Mouse (Mus musculus) embryonic facial prominence, embryonic 13.5 days (tissue): ENCODE results near the gene Eef1a1. TPM values are rescaled to one million over a fixed set of nuclear protein-coding genes. Genes with fewer than 3 reads are reported as not detected.
"Not testable (repeated sequence)": the region's sequence is repeated elsewhere in the genome, so short reads cannot be mapped to it uniquely, and the experiment has no call there.

Experiments used
- ATAC-seq: fragments of 200-750 bp; cut with Nextera tagmentation; 2 replicates; pipeline ENCODE4 v1.8.0; 2017; ENCODE audit warnings: low read depth; ENCODE audit not compliant: insufficient number of reproducible peaks, insufficient read depth, low FRiP score, low TSS enrichment
- H3K27ac ChIP-seq: fragments of 300-500 bp; sonication (generic); 2 replicates; pipeline ENCODE4 v1.5.1; 2015; ENCODE audit warnings: moderate library complexity, mild to moderate bottlenecking, inconsistent platforms
- H3K27me3 ChIP-seq: fragments of 300-500 bp; sonication (generic); 2 replicates; pipeline ENCODE4 v1.6.1; 2015; ENCODE audit warnings: mild to moderate bottlenecking, inconsistent platforms
- H3K36me3 ChIP-seq: fragments of 300-500 bp; sonication (generic); 2 replicates; pipeline ENCODE4 v1.6.1; 2015; ENCODE audit warnings: mild to moderate bottlenecking, inconsistent platforms
- H3K4me1 ChIP-seq: fragments of 300-500 bp; sonication (generic); 2 replicates; pipeline ENCODE4 v1.6.1; 2015; ENCODE audit warnings: inconsistent platforms
- H3K4me2 ChIP-seq: fragments of 300-500 bp; sonication (generic); 2 replicates; pipeline ENCODE4 v1.6.1; 2015; ENCODE audit warnings: moderate library complexity, mild to moderate bottlenecking, inconsistent platforms
- H3K4me3 ChIP-seq: fragments of 300-500 bp; sonication (generic); 2 replicates; pipeline ENCODE4 v1.5.1; 2015; ENCODE audit warnings: mild to moderate bottlenecking, inconsistent platforms
- H3K9ac ChIP-seq: fragments of 300-500 bp; sonication (generic); 2 replicates; pipeline ENCODE4 v1.6.1; 2015; ENCODE audit warnings: mild to moderate bottlenecking, inconsistent platforms
- H3K9me3 ChIP-seq: fragments of 300-500 bp; sonication (generic); 2 replicates; pipeline ENCODE4 v1.6.1; 2016; ENCODE audit warnings: inconsistent platforms
- WGBS: fragments of 180-500 bp; shearing (Covaris S2); methylation state at CpG from one replicate; pipeline ENCODE4 v1.1.7; 2015; ENCODE audit warnings: mixed read lengths; 5-methylcytosine and 5-hydroxymethylcytosine counted together
- polyA plus RNA-seq: library from polyadenylated mRNA; unstranded; fragments of >200 nt; fragmentation: Nextera tagmentation; extraction: Ambion mirVana; gene quantifications from 2 replicates; pipeline ENCODE4 v1.2.1, GENCODE M21; 2015

Gene Eef1a1
- polyA plus RNA-seq, 1 experiment from 2014 or later: 5,472 TPM

- H3K4me1 ChIP-seq: peaks cover 20% of the 10 kb centered on the region
- no peak overlapping the region for H3K4me3 ChIP-seq
- H3K9me3 ChIP-seq: no peaks in the 10 kb centered on the region
- H3K27me3 ChIP-seq: 0 out of 2 replicates have a peak, but pooled peaks cover 4% of the 10 kb centered on the region
- H3K27ac ChIP-seq: no peak overlapping the region
- 91% methylated on average over 17 of the region's 17 CpGs for WGBS
- no peak overlapping the region for H3K9ac ChIP-seq
- no peak overlapping the region for H3K4me2 ChIP-seq
- ATAC-seq: no peak
- H3K36me3 ChIP-seq: no peaks in the 10 kb centered on the region
These were observed 36.6 kb upstream of the Eef1a1 start for GRCm38 (mm10) chr9:78525451-78526135.

- Histone ChIP-seq H3K27me3 (0 out of 2 replicates have a peak, but pooled peaks cover 4% of the 10 kb centered on the region), H3K4me1 (peaks cover 21% of the 10 kb centered on the region), H3K36me3 (no peaks in the 10 kb centered on the region), H3K27ac (no peak overlapping the region), H3K4me2 (peak overlapping the region; percentile 87), H3K9ac (0 out of 2 replicates have a peak overlapping the region, but pooled peaks have one; percentile 6), H3K4me3 (peak overlapping the region; percentile 47), H3K9me3 (no peaks in the 10 kb centered on the region)
- ATAC-seq: no peak
- 22% methylated on average over 14 of the region's 14 CpGs for WGBS
These were observed 32.7 kb upstream of the Eef1a1 start for GRCm38 (mm10) chr9:78521689-78522088.

- Histone ChIP-seq H3K9me3 (no peaks in the 10 kb centered on the region), H3K27me3 (0 out of 2 replicates have a peak, but pooled peaks cover 4% of the 10 kb centered on the region), H3K4me1 (peaks cover 21% of the 10 kb centered on the region), H3K36me3 (no peaks in the 10 kb centered on the region), H3K4me3 (peak overlapping the region; percentile 47), H3K4me2 (peak overlapping the region; percentile 87), H3K27ac (0 out of 2 replicates have a peak overlapping the region, but pooled peaks have one; percentile 35), H3K9ac (peak overlapping the region; percentile 66)
- WGBS: 2% methylated on average over 40 of the region's 40 CpGs
- ATAC-seq: 0 out of 2 replicates have a peak, but pooled peaks have one; percentile 46
These were observed 32.0 kb upstream of the Eef1a1 start for GRCm38 (mm10) chr9:78520780-78521601.

GRCm38 (mm10) chr9:78520127-78520779, 31.3 kb upstream of the Eef1a1 start:
- Histone ChIP-seq H3K9me3 (no peaks in the 10 kb centered on the region), H3K4me3 (peak overlapping the region; percentile 47), H3K27ac (no peak overlapping the region), H3K36me3 (no peaks in the 10 kb centered on the region), H3K9ac (peak overlapping the region; percentile 66), H3K4me1 (peaks cover 21% of the 10 kb centered on the region), H3K27me3 (0 out of 2 replicates have a peak, but pooled peaks cover 4% of the 10 kb centered on the region), H3K4me2 (peak overlapping the region; percentile 87)
- peak; percentile 35; the same call in 1 of the 2 replicates for ATAC-seq
- WGBS: 3% methylated on average over 15 of the region's 15 CpGs

GRCm38 (mm10) chr9:78517237-78517636, 28.3 kb upstream of the Eef1a1 start:
- H3K27ac ChIP-seq, H3K27me3 ChIP-seq, H3K4me3 ChIP-seq, H3K36me3 ChIP-seq, ATAC-seq, H3K9ac ChIP-seq, H3K9me3 ChIP-seq, H3K4me2 ChIP-seq: not testable (repeated sequence)
- peaks cover 21% of the 10 kb centered on the region for H3K4me1 ChIP-seq
- 76% methylated on average over 3 of the region's 3 CpGs for WGBS

- 0 out of 2 replicates have a peak, but pooled peaks cover 4% of the 10 kb centered on the region for H3K27me3 ChIP-seq
- H3K4me2 ChIP-seq: no peak overlapping the region
- H3K4me3 ChIP-seq: no peak overlapping the region
- peaks cover 14% of the 10 kb centered on the region for H3K4me1 ChIP-seq
- no peak overlapping the region for H3K9ac ChIP-seq
- ATAC-seq: no peak
- no peaks in the 10 kb centered on the region for H3K36me3 ChIP-seq
- no peaks in the 10 kb centered on the region for H3K9me3 ChIP-seq
- 55% methylated on average over 3 of the region's 3 CpGs for WGBS
- H3K27ac ChIP-seq: no peak overlapping the region
These were observed 27.2 kb upstream of the Eef1a1 start for GRCm38 (mm10) chr9:78516125-78516524.

- ATAC-seq: no peak
- H3K9me3 ChIP-seq: no peaks in the 10 kb centered on the region
- no peaks in the 10 kb centered on the region for H3K36me3 ChIP-seq
- no peak overlapping the region for H3K9ac ChIP-seq
- no peak overlapping the region for H3K4me2 ChIP-seq
- WGBS: 65% methylated on average over 4 of the region's 4 CpGs
- H3K27me3 ChIP-seq: no peaks in the 10 kb centered on the region
- no peak overlapping the region for H3K4me3 ChIP-seq
- no peaks in the 10 kb centered on the region for H3K4me1 ChIP-seq
- no peak overlapping the region for H3K27ac ChIP-seq
These were observed 25.7 kb upstream of the Eef1a1 start for GRCm38 (mm10) chr9:78514681-78515080.

GRCm38 (mm10) chr9:78513776-78514500, 25.0 kb upstream of the Eef1a1 start:
- no peaks in the 10 kb centered on the region for H3K36me3 ChIP-seq
- no peak overlapping the region for H3K4me3 ChIP-seq
- H3K9ac ChIP-seq: no peak overlapping the region
- 78% methylated on average over 6 of the region's 6 CpGs for WGBS
- H3K4me1 ChIP-seq: no peaks in the 10 kb centered on the region
- no peak overlapping the region for H3K4me2 ChIP-seq
- H3K27ac ChIP-seq: no peak overlapping the region
- H3K9me3 ChIP-seq: no peaks in the 10 kb centered on the region
- no peak for ATAC-seq
- H3K27me3 ChIP-seq: no peaks in the 10 kb centered on the region

GRCm38 (mm10) chr9:78511705-78512104, 22.8 kb upstream of the Eef1a1 start:
- no peak for ATAC-seq
- Histone ChIP-seq H3K36me3 (no peaks in the 10 kb centered on the region), H3K27ac (no peak overlapping the region), H3K9ac (no peak overlapping the region), H3K27me3 (no peaks in the 10 kb centered on the region), H3K4me2 (no peak overlapping the region), H3K4me3 (no peak overlapping the region), H3K9me3 (no peaks in the 10 kb centered on the region), H3K4me1 (no peaks in the 10 kb centered on the region)
- WGBS: 91% methylated on average over 5 of the region's 5 CpGs

- WGBS: 88% methylated on average over 16 of the region's 16 CpGs
- no peak for ATAC-seq
- no peak overlapping the region for H3K4me2 ChIP-seq
- H3K9ac ChIP-seq: no peak overlapping the region
- no peaks in the 10 kb centered on the region for H3K27me3 ChIP-seq
- H3K36me3 ChIP-seq: no peaks in the 10 kb centered on the region
- peaks cover 3% of the 10 kb centered on the region for H3K4me1 ChIP-seq
- no peak overlapping the region for H3K4me3 ChIP-seq
- H3K27ac ChIP-seq: no peak overlapping the region
- no peaks in the 10 kb centered on the region for H3K9me3 ChIP-seq
These were observed 19.3 kb upstream of the Eef1a1 start for GRCm38 (mm10) chr9:78508106-78508786.
